Mouse (Mus musculus) liver, adult 2 months (tissue): ENCODE data around the gene Jade1. TPM values are rescaled to one million over a fixed set of nuclear protein-coding genes. Genes with fewer than 3 reads are reported as not detected.

Experiments used
- DNase-seq: peaks from one replicate; pipeline ENCODE4 v3.0.0-alpha.2; 2011; ENCODE audit warnings: low read depth, low spot score; ENCODE audit errors: extremely low read depth
- H3K27ac ChIP-seq: fragments of 200-500 bp; replicated peaks from 2 replicates; pipeline ENCODE4 v1.5.1; 2012; ENCODE audit warnings: low read depth, mild to moderate bottlenecking, control low read depth, inconsistent platforms, low read length; ENCODE audit not compliant: insufficient read depth
- H3K27me3 ChIP-seq: fragments of 200-500 bp; 2 replicates; pipeline ENCODE4 v1.6.1; 2012; ENCODE audit warnings: mild to moderate bottlenecking, moderate library complexity, low read length, inconsistent platforms; ENCODE audit not compliant: control insufficient read depth, insufficient read depth
- H3K36me3 ChIP-seq: fragments of 200-500 bp; 2 replicates; pipeline ENCODE4 v1.6.1; 2012; ENCODE audit warnings: low read length, inconsistent platforms; ENCODE audit not compliant: control insufficient read depth, insufficient read depth
- H3K4me1 ChIP-seq: fragments of 200-500 bp; 2 replicates; pipeline ENCODE4 v1.6.1; 2011; ENCODE audit warnings: low read length; ENCODE audit not compliant: control insufficient read depth, insufficient read depth
- H3K4me3 ChIP-seq: fragments of 200-500 bp; 2 replicates; pipeline ENCODE4 v1.5.1; 2011; ENCODE audit warnings: low read depth, mild to moderate bottlenecking, control low read depth, low read length, moderate library complexity; ENCODE audit not compliant: insufficient read depth
- H3K79me2 ChIP-seq: fragments of 200-500 bp; 2 replicates; pipeline ENCODE4 v1.6.1; 2012; ENCODE audit warnings: inconsistent platforms, mild to moderate bottlenecking, low read length, moderate library complexity; ENCODE audit not compliant: control insufficient read depth, insufficient read depth
- H3K9ac ChIP-seq: fragments of 200-500 bp; 2 replicates; pipeline ENCODE4 v1.6.1; 2012; ENCODE audit warnings: low read depth, mild to moderate bottlenecking, control low read depth, inconsistent platforms, low read length
- CTCF ChIP-seq: fragments of 200-500 bp; IDR thresholded peaks from 2 replicates; pipeline ENCODE4 v1.5.1; 2011; ENCODE audit warnings: low read depth, low read length, control low read depth
- POLR2A ChIP-seq: fragments of 200-500 bp; IDR thresholded peaks from 2 replicates; pipeline ENCODE4 v1.6.1; 2011; ENCODE audit warnings: low read length, control low read depth; ENCODE audit not compliant: insufficient read depth; ENCODE audit errors: extremely low read depth
- WGBS: fragments of 180-500 bp; shearing (Covaris S2); methylation state at CpG from one replicate; pipeline ENCODE4 v1.1.7; 2018; 5-methylcytosine and 5-hydroxymethylcytosine counted together
- polyA plus RNA-seq: library from polyadenylated mRNA; depleted of rRNA; stranded (reverse); fragments of >200 nt; gene quantifications from 2 replicates; pipeline ENCODE4 v1.2.3, GENCODE M21; 2012
- total RNA-seq: library from RNA; depleted of rRNA; stranded (reverse); fragments of >200 nt; gene quantifications from 2 replicates; pipeline ENCODE4 v1.2.3, GENCODE M21; 2014

Gene Jade1
- total and polyA plus RNA-seq, 2 experiments, result 15.0 to 29.0 TPM

DNA sequence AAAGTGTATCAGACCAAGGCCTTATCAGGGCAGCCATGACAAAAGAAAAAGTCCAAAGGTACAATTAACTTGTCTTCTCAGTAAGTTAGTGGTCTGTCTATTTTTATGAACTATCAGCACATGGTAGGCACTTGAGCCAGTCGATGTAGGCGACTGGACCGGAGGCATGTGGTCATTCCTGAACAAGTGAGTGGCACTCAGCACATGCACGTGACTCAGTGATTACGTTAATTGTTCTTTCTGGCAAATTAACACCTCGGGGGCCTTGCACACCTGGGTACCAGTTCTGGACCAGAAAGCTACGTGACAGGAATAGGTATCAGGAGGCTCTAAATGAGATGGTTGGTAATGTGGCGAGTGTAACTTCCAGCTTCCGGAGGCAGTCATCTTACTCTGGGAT lies 51.5 kb downstream of the Jade1 start:
- Histone ChIP-seq H3K9ac (no peak overlapping the region), H3K27me3 (no peaks in the 10 kb centered on the region), H3K79me2 (no peaks in the 10 kb centered on the region; the same call in 1 of the 2 replicates), H3K4me1 (peaks cover 3% of the 10 kb centered on the region; the same call in 1 of the 2 replicates), H3K36me3 (peaks cover 53% of the 10 kb centered on the region), H3K4me3 (no peak overlapping the region), H3K27ac (no peak overlapping the region)
- no peak for DNase-seq
- TF ChIP-seq POLR2A (no peak), CTCF (no peak)
- 95% methylated on average over 9 of the region's 9 CpGs for WGBS

DNA sequence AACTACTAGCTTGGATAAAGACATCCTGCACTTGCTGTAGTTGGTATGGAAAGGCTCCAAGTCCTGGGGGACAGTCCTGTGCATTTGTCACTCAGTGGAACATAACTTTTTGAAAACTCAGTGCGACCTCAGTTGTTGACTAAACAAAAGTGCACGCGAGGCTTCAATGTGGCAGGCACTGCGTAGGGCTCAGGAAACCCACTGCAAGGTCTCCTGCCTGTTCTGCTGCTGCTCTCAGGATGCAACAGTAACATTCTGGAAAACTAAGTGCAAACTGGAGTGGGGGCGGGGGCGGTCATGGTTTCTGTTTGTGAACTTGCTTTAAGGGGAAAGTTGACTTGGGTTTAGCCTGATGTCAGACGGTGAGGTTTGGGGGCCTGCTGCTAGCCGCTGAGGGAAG lies 51.9 kb downstream of the Jade1 start:
- no peaks in the 10 kb centered on the region for H3K27me3 ChIP-seq
- H3K4me1 ChIP-seq, result peaks cover 3% of the 10 kb centered on the region; the same call in 1 of the 2 replicates
- no peak overlapping the region for H3K27ac ChIP-seq
- no peak for TF ChIP-seq POLR2A
- TF ChIP-seq CTCF, result no peak
- no peak overlapping the region for H3K9ac ChIP-seq
- H3K36me3 ChIP-seq, result peaks cover 56% of the 10 kb centered on the region
- H3K79me2 ChIP-seq, result no peaks in the 10 kb centered on the region; the same call in 1 of the 2 replicates
- no peak overlapping the region for H3K4me3 ChIP-seq
- WGBS, result 67% methylated on average over 8 of the region's 8 CpGs
- no peak for DNase-seq

DNA sequence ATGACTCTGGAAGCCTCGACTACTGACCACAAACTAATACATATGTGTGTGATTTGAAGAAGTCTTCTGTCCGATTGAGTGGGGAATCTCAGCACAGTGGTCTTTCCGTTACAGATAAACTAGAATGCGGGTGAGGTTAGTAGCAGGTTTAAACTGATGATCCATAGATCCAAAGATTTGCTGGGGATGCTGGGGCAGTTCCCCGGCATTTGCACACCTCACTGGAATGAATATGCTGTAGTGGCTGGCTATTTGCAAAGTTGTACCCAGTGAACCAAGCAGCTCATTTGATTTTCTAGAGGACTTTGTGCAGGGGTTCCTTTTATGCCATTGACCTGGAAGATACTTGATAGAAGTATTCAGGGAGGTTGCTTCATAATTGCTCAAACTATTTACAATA lies 53.5 kb downstream of the Jade1 start:
- H3K27me3 ChIP-seq, result no peaks in the 10 kb centered on the region
- 94% methylated on average over 5 of the region's 5 CpGs for WGBS
- H3K9ac ChIP-seq, result no peak overlapping the region
- TF ChIP-seq CTCF, result no peak
- no peak for TF ChIP-seq POLR2A
- no peak overlapping the region for H3K4me3 ChIP-seq
- H3K36me3 ChIP-seq, result peaks cover 71% of the 10 kb centered on the region
- no peak for DNase-seq
- H3K79me2 ChIP-seq, result no peaks in the 10 kb centered on the region; the same call in 1 of the 2 replicates
- peaks cover 3% of the 10 kb centered on the region; the same call in 1 of the 2 replicates for H3K4me1 ChIP-seq
- H3K27ac ChIP-seq, result no peak overlapping the region

DNA sequence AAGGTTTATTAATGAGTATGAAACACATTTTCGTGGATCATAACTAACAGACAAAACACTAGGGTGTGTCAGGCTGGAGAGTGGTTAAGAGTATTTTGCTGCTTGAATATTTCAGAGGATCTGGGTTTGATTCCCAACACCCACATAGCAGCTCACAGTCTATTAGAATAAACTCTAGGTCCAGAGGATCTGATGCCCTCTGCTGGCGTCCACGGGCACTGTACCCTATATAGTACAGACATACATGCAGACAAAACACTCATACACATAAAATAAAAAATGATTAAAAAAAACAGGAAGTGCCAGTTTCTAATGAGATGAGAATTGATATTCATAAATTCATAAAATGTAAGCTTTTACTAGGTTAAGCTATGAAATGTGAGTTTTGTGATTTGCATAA lies 56.7 kb downstream of the Jade1 start:
- no peak for DNase-seq
- 96% methylated on average over 3 of the region's 3 CpGs for WGBS
- Histone ChIP-seq H3K27me3 (no peaks in the 10 kb centered on the region), H3K9ac (no peak overlapping the region), H3K79me2 (no peaks in the 10 kb centered on the region), H3K36me3 (peaks cover 62% of the 10 kb centered on the region), H3K4me1 (peaks cover 6% of the 10 kb centered on the region), H3K27ac (no peak overlapping the region), H3K4me3 (no peak overlapping the region)
- TF ChIP-seq CTCF (peak; percentile 57; the same call in 1 of the 2 replicates), POLR2A (no peak)

DNA sequence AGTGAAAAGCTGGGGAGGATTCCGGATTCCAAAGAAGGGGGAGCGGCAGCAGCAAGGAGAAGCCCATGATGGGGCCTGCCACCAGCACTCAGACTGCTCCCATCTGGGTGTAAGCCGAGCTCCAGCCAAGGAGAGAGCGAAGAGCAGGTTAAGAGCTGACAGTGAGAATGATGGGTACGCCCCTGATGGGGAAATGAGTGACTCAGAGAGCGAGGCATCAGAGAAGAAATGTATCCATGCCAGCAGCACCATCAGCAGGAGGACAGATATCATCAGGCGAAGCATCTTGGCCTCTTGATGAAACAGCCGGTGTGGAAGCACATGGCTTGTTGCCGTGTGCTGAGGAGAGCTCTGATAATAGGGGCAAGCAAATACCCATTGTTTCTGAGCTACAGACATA lies 58.2 kb downstream of the Jade1 start:
- H3K4me1 ChIP-seq, result peaks cover 3% of the 10 kb centered on the region
- no peak overlapping the region for H3K9ac ChIP-seq
- DNase-seq, result no peak
- WGBS, result 95% methylated on average over 9 of the region's 9 CpGs
- TF ChIP-seq CTCF, result no peak
- no peak for TF ChIP-seq POLR2A
- H3K27ac ChIP-seq, result no peak overlapping the region
- H3K4me3 ChIP-seq, result no peak overlapping the region
- H3K27me3 ChIP-seq, result no peaks in the 10 kb centered on the region
- H3K79me2 ChIP-seq, result no peaks in the 10 kb centered on the region
- H3K36me3 ChIP-seq, result peaks cover 61% of the 10 kb centered on the region

DNA sequence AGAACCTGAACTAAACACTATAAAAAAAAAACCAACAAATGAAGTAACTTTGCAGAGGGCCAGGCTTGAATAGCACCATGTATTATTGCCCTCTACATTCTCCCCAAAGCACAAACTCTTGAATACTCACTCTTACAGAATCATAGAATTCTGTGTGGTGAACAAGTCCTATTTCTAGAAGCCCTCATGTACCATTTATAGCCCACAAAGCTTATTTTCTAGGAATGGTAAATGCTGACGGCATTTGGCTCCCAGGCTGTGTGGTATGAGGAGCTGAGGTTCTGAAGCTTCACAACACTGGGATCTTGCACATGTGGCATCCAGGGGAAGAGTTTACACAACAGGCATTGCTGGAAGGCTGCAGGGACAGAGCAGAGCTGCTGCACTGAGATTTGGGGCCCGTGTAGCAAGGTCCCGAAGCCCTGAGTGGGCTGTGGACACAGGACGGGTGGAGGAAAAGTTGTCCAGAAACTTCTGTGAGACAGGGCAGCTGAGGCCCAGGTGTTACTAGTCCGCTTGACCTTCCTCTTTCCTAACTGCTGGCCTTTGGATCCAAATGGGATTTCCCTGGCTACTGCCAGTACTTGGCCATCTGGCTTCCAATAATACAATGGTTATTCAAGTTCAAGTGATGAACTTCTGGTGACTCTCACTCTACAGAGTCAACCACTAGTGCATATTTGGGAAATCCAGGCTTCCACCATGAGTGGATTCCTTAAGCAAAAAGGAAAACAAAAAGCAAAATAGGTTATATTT lies 58.9 kb downstream of the Jade1 start:
- peaks cover 54% of the 10 kb centered on the region for H3K36me3 ChIP-seq
- DNase-seq, result peak; percentile 82
- TF ChIP-seq CTCF (no peak), POLR2A (no peak)
- no peak overlapping the region for H3K4me3 ChIP-seq
- H3K4me1 ChIP-seq, result peaks cover 3% of the 10 kb centered on the region; the same call in 1 of the 2 replicates
- no peaks in the 10 kb centered on the region for H3K27me3 ChIP-seq
- 55% methylated on average over 5 of the region's 5 CpGs for WGBS
- 0 out of 2 replicates have a peak overlapping the region, but pooled peaks have one; percentile 16 for H3K27ac ChIP-seq
- no peak overlapping the region for H3K9ac ChIP-seq
- no peaks in the 10 kb centered on the region for H3K79me2 ChIP-seq
